Mouse (Mus musculus) liver, embryonic 16.5 days (tissue): ENCODE data around the gene Ehd1. TPM values are rescaled to one million over a fixed set of nuclear protein-coding genes. Genes with fewer than 3 reads are reported as not detected.
"Not testable (repeated sequence)": the region's sequence is repeated elsewhere in the genome, so short reads cannot be mapped to it uniquely, and the experiment has no call there.

Source experiments
- ATAC-seq: fragments of 200-750 bp; cut with Nextera tagmentation; 2 replicates; pipeline ENCODE4 v1.8.0; 2017; ENCODE audit warnings: low read depth, mild to moderate bottlenecking, moderate number of reproducible peaks, moderate library complexity
- H3K27ac ChIP-seq: fragments of 300-500 bp; sonication (generic); 2 replicates; pipeline ENCODE4 v1.5.1; 2014; ENCODE audit warnings: mild to moderate bottlenecking, low read length
- H3K27me3 ChIP-seq: fragments of 300-500 bp; sonication (generic); 2 replicates; pipeline ENCODE4 v1.6.1; 2014; ENCODE audit warnings: low read depth, low read length, mixed read lengths; ENCODE audit not compliant: control insufficient read depth, insufficient read depth
- H3K36me3 ChIP-seq: fragments of 300-500 bp; sonication (generic); 2 replicates; pipeline ENCODE4 v1.6.1; 2014; ENCODE audit warnings: mild to moderate bottlenecking; ENCODE audit not compliant: control insufficient read depth, insufficient read depth
- H3K4me1 ChIP-seq: fragments of 300-500 bp; sonication (generic); 2 replicates; pipeline ENCODE4 v1.6.1; 2014; ENCODE audit warnings: low read depth, low read length, mixed read lengths; ENCODE audit not compliant: control insufficient read depth
- H3K4me2 ChIP-seq: fragments of 300-500 bp; sonication (generic); 2 replicates; pipeline ENCODE4 v1.6.1; 2014; ENCODE audit warnings: low read depth, low read length, mixed read lengths
- H3K4me3 ChIP-seq: fragments of 300-500 bp; sonication (generic); 2 replicates; pipeline ENCODE4 v1.5.1; 2014; ENCODE audit warnings: low read depth, mild to moderate bottlenecking, low read length
- H3K9ac ChIP-seq: fragments of 300-500 bp; sonication (generic); 2 replicates; pipeline ENCODE4 v1.6.1; 2014; ENCODE audit warnings: low read depth, low read length
- H3K9me3 ChIP-seq: fragments of 300-500 bp; sonication (generic); replicated peaks from 2 replicates; pipeline ENCODE4 v1.6.1; 2016; ENCODE audit warnings: low read length; ENCODE audit not compliant: control insufficient read depth
- WGBS: fragments of 180-500 bp; shearing (Covaris S2); extraction: QIAGEN DNeasy Blood & Tissue Kit; methylation state at CpG from one replicate; pipeline ENCODE4 v1.1.7; 2014; ENCODE audit not compliant: insufficient replicate concordance; 5-methylcytosine and 5-hydroxymethylcytosine counted together
- polyA plus RNA-seq: library from polyadenylated mRNA; unstranded; fragments of >200 nt; fragmentation: Nextera tagmentation; extraction: Ambion mirVana; gene quantifications from 2 replicates; pipeline ENCODE4 v1.2.1, GENCODE M21; 2015

Gene Ehd1
- polyA plus RNA-seq, 1 experiment from 2014 or later, result 68.6 TPM

- no peaks in the 10 kb centered on the region for H3K9me3 ChIP-seq
- no peak overlapping the region for H3K27ac ChIP-seq
- no peak for ATAC-seq
- H3K4me2 ChIP-seq, result no peak overlapping the region
- peaks cover 15% of the 10 kb centered on the region for H3K4me1 ChIP-seq
- no peak overlapping the region for H3K9ac ChIP-seq
- H3K36me3 ChIP-seq, result peaks cover 2% of the 10 kb centered on the region; the same call in 1 of the 2 replicates
- no peak overlapping the region for H3K4me3 ChIP-seq
- H3K27me3 ChIP-seq, result no peaks in the 10 kb centered on the region
- WGBS, result 81% methylated on average over 5 of the region's 5 CpGs
Measured at GRCm38 (mm10) chr19:6310181-6310580, 33.7 kb downstream of the Ehd1 start.

GRCm38 (mm10) chr19:6311783-6312182, 35.3 kb downstream of the Ehd1 start:
- H3K4me3 ChIP-seq, ATAC-seq, H3K9ac ChIP-seq, H3K27me3 ChIP-seq, H3K4me1 ChIP-seq, H3K9me3 ChIP-seq, H3K4me2 ChIP-seq, H3K36me3 ChIP-seq, H3K27ac ChIP-seq: not testable (repeated sequence)
- WGBS, result 68% methylated on average over 3 of the region's 3 CpGs

GRCm38 (mm10) chr19:6313796-6314195, 37.3 kb downstream of the Ehd1 start:
- no peak overlapping the region for H3K4me2 ChIP-seq
- H3K27ac ChIP-seq, result no peak overlapping the region
- H3K4me3 ChIP-seq, result no peak overlapping the region
- H3K4me1 ChIP-seq, result no peaks in the 10 kb centered on the region
- peaks cover 7% of the 10 kb centered on the region for H3K36me3 ChIP-seq
- H3K27me3 ChIP-seq, result no peaks in the 10 kb centered on the region
- H3K9ac ChIP-seq, result no peak overlapping the region
- 83% methylated on average over 8 of the region's 8 CpGs for WGBS
- ATAC-seq, result no peak
- no peaks in the 10 kb centered on the region for H3K9me3 ChIP-seq

GRCm38 (mm10) chr19:6314513-6314912, 38.0 kb downstream of the Ehd1 start:
- no peaks in the 10 kb centered on the region for H3K27me3 ChIP-seq
- 66% methylated on average over 8 of the region's 8 CpGs for WGBS
- ATAC-seq, result no peak

GRCm38 (mm10) chr19:6315573-6315972, 39.0 kb downstream of the Ehd1 start:
- H3K4me3 ChIP-seq, result no peak overlapping the region
- no peak overlapping the region for H3K4me2 ChIP-seq
- H3K4me1 ChIP-seq, result no peaks in the 10 kb centered on the region
- H3K27ac ChIP-seq, result no peak overlapping the region
- H3K9me3 ChIP-seq, result no peaks in the 10 kb centered on the region
- no peaks in the 10 kb centered on the region for H3K27me3 ChIP-seq
- peaks cover 9% of the 10 kb centered on the region for H3K36me3 ChIP-seq
- 79% methylated on average over 14 of the region's 14 CpGs for WGBS
- no peak for ATAC-seq
- H3K9ac ChIP-seq, result no peak overlapping the region

More at GRCm38 (mm10) chr19:6314513-6314912, 38.0 kb downstream of the Ehd1 start:
- H3K9ac ChIP-seq, result no peak overlapping the region
- H3K4me2 ChIP-seq, result no peak overlapping the region
- H3K9me3 ChIP-seq, result no peaks in the 10 kb centered on the region
- no peak overlapping the region for H3K4me3 ChIP-seq
- H3K36me3 ChIP-seq, result peaks cover 9% of the 10 kb centered on the region
- H3K27ac ChIP-seq, result no peak overlapping the region
- H3K4me1 ChIP-seq, result no peaks in the 10 kb centered on the region

- H3K4me2 ChIP-seq, result no peak overlapping the region
- no peak overlapping the region for H3K27ac ChIP-seq
- H3K4me1 ChIP-seq, result no peaks in the 10 kb centered on the region; the same call in 1 of the 2 replicates
- no peak overlapping the region for H3K9ac ChIP-seq
- H3K27me3 ChIP-seq, result no peaks in the 10 kb centered on the region
- peaks cover 9% of the 10 kb centered on the region for H3K36me3 ChIP-seq
- no peak for ATAC-seq
- no peak overlapping the region for H3K4me3 ChIP-seq
- H3K9me3 ChIP-seq, result no peaks in the 10 kb centered on the region
- 80% methylated on average over 12 of the region's 12 CpGs for WGBS
Measured at GRCm38 (mm10) chr19:6318145-6318544, 41.6 kb downstream of the Ehd1 start.

GRCm38 (mm10) chr19:6321358-6321757, 44.8 kb downstream of the Ehd1 start:
- Histone ChIP-seq H3K27me3 (no peaks in the 10 kb centered on the region), H3K9me3 (no peaks in the 10 kb centered on the region), H3K4me1 (no peaks in the 10 kb centered on the region; the same call in 1 of the 2 replicates), H3K4me2 (no peak overlapping the region), H3K4me3 (no peak overlapping the region), H3K27ac (no peak overlapping the region), H3K36me3 (peaks cover 7% of the 10 kb centered on the region; the same call in 1 of the 2 replicates), H3K9ac (no peak overlapping the region)
- ATAC-seq, result no peak
- 60% methylated on average over 8 of the region's 8 CpGs for WGBS

GRCm38 (mm10) chr19:6321786-6322621, 45.5 kb downstream of the Ehd1 start:
- Histone ChIP-seq H3K27ac (no peak overlapping the region), H3K36me3 (peaks cover 7% of the 10 kb centered on the region; the same call in 1 of the 2 replicates), H3K4me2 (no peak overlapping the region), H3K9me3 (no peaks in the 10 kb centered on the region), H3K4me1 (no peaks in the 10 kb centered on the region; the same call in 1 of the 2 replicates), H3K4me3 (no peak overlapping the region), H3K9ac (no peak overlapping the region), H3K27me3 (no peaks in the 10 kb centered on the region)
- no peak for ATAC-seq
- WGBS, result 84% methylated on average over 33 of the region's 33 CpGs

- WGBS, result 66% methylated on average over 9 of the region's 9 CpGs
- Histone ChIP-seq H3K27ac (no peak overlapping the region), H3K4me2 (no peak overlapping the region), H3K4me1 (no peaks in the 10 kb centered on the region; the same call in 1 of the 2 replicates), H3K27me3 (no peaks in the 10 kb centered on the region), H3K4me3 (no peak overlapping the region), H3K9me3 (no peaks in the 10 kb centered on the region), H3K36me3 (no peaks in the 10 kb centered on the region), H3K9ac (no peak overlapping the region)
- no peak for ATAC-seq
Measured at GRCm38 (mm10) chr19:6324751-6325150, 48.2 kb downstream of the Ehd1 start.
